Mouse (Mus musculus) midbrain, postnatal 0 days (tissue): ENCODE data around the gene Tmem88. TPM values are rescaled to one million over a fixed set of nuclear protein-coding genes. Genes with fewer than 3 reads are reported as not detected.
A peak's percentile ranks its signal among the peaks of the same experiment; 100 is the strongest.

Experiments
- ATAC-seq: fragments of 200-750 bp; cut with Nextera tagmentation; 2 replicates; pipeline ENCODE4 v1.8.0; 2017; ENCODE audit warnings: moderate number of reproducible peaks, mild to moderate bottlenecking, moderate TSS enrichment, moderate library complexity; ENCODE audit not compliant: low FRiP score
- DNase-seq: peaks from one replicate; pipeline ENCODE4 v3.0.0-alpha.2; 2015; ENCODE audit warnings: low spot score
- H3K27ac ChIP-seq: fragments of 300-500 bp; sonication (generic); 2 replicates; pipeline ENCODE4 v1.5.1; 2014; ENCODE audit warnings: low read depth, mild to moderate bottlenecking, low read length, mixed read lengths
- H3K27me3 ChIP-seq: fragments of 300-500 bp; sonication (generic); 2 replicates; pipeline ENCODE4 v1.6.1; 2014; ENCODE audit warnings: low read length, control low read depth, mixed read lengths; ENCODE audit not compliant: insufficient read depth
- H3K36me3 ChIP-seq: fragments of 300-500 bp; sonication (generic); 2 replicates; pipeline ENCODE4 v1.6.1; 2014; ENCODE audit warnings: low read length, control low read depth, mixed read lengths; ENCODE audit not compliant: insufficient read depth
- H3K4me1 ChIP-seq: fragments of 300-500 bp; sonication (generic); 2 replicates; pipeline ENCODE4 v1.6.1; 2014; ENCODE audit warnings: mild to moderate bottlenecking, control low read depth, antibody characterized with exemption, low read length, mixed read lengths; ENCODE audit not compliant: insufficient read depth
- H3K4me2 ChIP-seq: fragments of 300-500 bp; sonication (generic); 2 replicates; pipeline ENCODE4 v1.6.1; 2014; ENCODE audit warnings: low read depth, mild to moderate bottlenecking, low read length, mixed read lengths; ENCODE audit not compliant: poor library complexity, severe bottlenecking
- H3K4me3 ChIP-seq: fragments of 300-500 bp; sonication (generic); 2 replicates; pipeline ENCODE4 v1.5.1; 2014; ENCODE audit warnings: low read depth, mild to moderate bottlenecking, low read length, moderate library complexity
- H3K9ac ChIP-seq: fragments of 300-500 bp; sonication (generic); replicated peaks from 2 replicates; pipeline ENCODE4 v1.6.1; 2014; ENCODE audit warnings: mild to moderate bottlenecking, low read length, moderate library complexity, mixed read lengths; ENCODE audit not compliant: poor library complexity, severe bottlenecking
- H3K9me3 ChIP-seq: fragments of 300-500 bp; sonication (generic); 2 replicates; pipeline ENCODE4 v1.6.1; 2016; ENCODE audit warnings: low read length, control low read depth
- CTCF ChIP-seq: IDR thresholded peaks from 2 replicates; pipeline ENCODE4 v1.5.1; 2016; ENCODE audit warnings: antibody characterized with exemption, mild to moderate bottlenecking
- WGBS: fragments of 180-500 bp; shearing (Covaris S2); extraction: QIAGEN DNeasy Blood & Tissue Kit; methylation state at CpG from one replicate; pipeline ENCODE4 v1.1.7; 2014; 5-methylcytosine and 5-hydroxymethylcytosine counted together
- polyA plus RNA-seq: library from polyadenylated mRNA; unstranded; fragments of >200 nt; fragmentation: Nextera tagmentation; extraction: Ambion mirVana; gene quantifications from 2 replicates; pipeline ENCODE4 v1.2.1, GENCODE M21; 2015
- total RNA-seq: library from RNA; depleted of rRNA; stranded (reverse); fragments of >200 nt; gene quantifications from 2 replicates; pipeline ENCODE4 v1.2.3, GENCODE M21; 2014

Tmem88 gene
- total and polyA plus RNA-seq, 2 experiments from 2014 or later: 5.7 to 5.8 TPM

- H3K4me3 ChIP-seq: no peak overlapping the region
- no peak overlapping the region for H3K27ac ChIP-seq
- DNase-seq (peak; percentile 89), ATAC-seq (no peak)
- H3K27me3 ChIP-seq: no peaks in the 10 kb centered on the region
- no peak overlapping the region for H3K9ac ChIP-seq
- H3K4me1 ChIP-seq: no peaks in the 10 kb centered on the region
- peak; percentile 83 for TF ChIP-seq CTCF
- WGBS: 47% methylated on average over 10 of the region's 10 CpGs
- H3K36me3 ChIP-seq: no peaks in the 10 kb centered on the region
- H3K9me3 ChIP-seq: no peaks in the 10 kb centered on the region
- no peak overlapping the region for H3K4me2 ChIP-seq
Measured at GRCm38 (mm10) chr11:69390400-69391034, 7.5 kb downstream of the Tmem88 start.

- no peak for TF ChIP-seq CTCF
- Histone ChIP-seq H3K9me3 (no peaks in the 10 kb centered on the region), H3K4me1 (no peaks in the 10 kb centered on the region), H3K27ac (no peak overlapping the region), H3K27me3 (no peaks in the 10 kb centered on the region), H3K4me2 (no peak overlapping the region), H3K36me3 (no peaks in the 10 kb centered on the region), H3K4me3 (no peak overlapping the region), H3K9ac (no peak overlapping the region)
- 59% methylated on average over 14 of the region's 14 CpGs for WGBS
- DNase-seq: no peak
- no peak for ATAC-seq
Measured at GRCm38 (mm10) chr11:69389531-69390399, 8.3 kb downstream of the Tmem88 start.

GRCm38 (mm10) chr11:69388680-69389079 is 9.4 kb downstream of the Tmem88 start:
- no peak for ATAC-seq
- Histone ChIP-seq H3K9ac (no peak overlapping the region), H3K4me3 (no peak overlapping the region), H3K36me3 (no peaks in the 10 kb centered on the region), H3K27ac (no peak overlapping the region), H3K4me2 (no peak overlapping the region), H3K9me3 (no peaks in the 10 kb centered on the region), H3K4me1 (no peaks in the 10 kb centered on the region), H3K27me3 (no peaks in the 10 kb centered on the region)
- TF ChIP-seq CTCF: no peak
- WGBS: 96% methylated on average over 4 of the region's 4 CpGs
- DNase-seq: no peak

GRCm38 (mm10) chr11:69386758-69387157 is 11.3 kb downstream of the Tmem88 start:
- Histone ChIP-seq H3K9me3 (no peaks in the 10 kb centered on the region), H3K4me1 (no peaks in the 10 kb centered on the region), H3K9ac (no peak overlapping the region), H3K4me3 (no peak overlapping the region), H3K4me2 (no peak overlapping the region), H3K27me3 (no peaks in the 10 kb centered on the region), H3K27ac (no peak overlapping the region), H3K36me3 (no peaks in the 10 kb centered on the region)
- no peak for DNase-seq
- no peak for ATAC-seq
- 85% methylated on average over 7 of the region's 7 CpGs for WGBS
- TF ChIP-seq CTCF: peak; percentile 51

- Histone ChIP-seq H3K4me3 (no peak overlapping the region), H3K36me3 (no peaks in the 10 kb centered on the region), H3K4me1 (no peaks in the 10 kb centered on the region), H3K27ac (no peak overlapping the region), H3K27me3 (no peaks in the 10 kb centered on the region), H3K9me3 (no peaks in the 10 kb centered on the region), H3K4me2 (no peak overlapping the region), H3K9ac (no peak overlapping the region)
- no peak for TF ChIP-seq CTCF
- DNase-seq: no peak
- WGBS: 86% methylated on average over 6 of the region's 6 CpGs
- no peak for ATAC-seq
Measured at GRCm38 (mm10) chr11:69384979-69385378, 13.1 kb downstream of the Tmem88 start.

- Histone ChIP-seq H3K9me3 (no peaks in the 10 kb centered on the region), H3K36me3 (no peaks in the 10 kb centered on the region), H3K4me3 (no peak overlapping the region), H3K4me2 (no peak overlapping the region), H3K9ac (no peak overlapping the region), H3K27ac (no peak overlapping the region), H3K4me1 (no peaks in the 10 kb centered on the region), H3K27me3 (no peaks in the 10 kb centered on the region)
- no peak for TF ChIP-seq CTCF
- 65% methylated on average over 10 of the region's 10 CpGs for WGBS
- DNase-seq: no peak
- no peak for ATAC-seq
Measured at GRCm38 (mm10) chr11:69382478-69383105, 15.4 kb downstream of the Tmem88 start.
